Mouse (Mus musculus) hindbrain, postnatal 0 days (tissue): ENCODE measurements around the gene Trim12c. TPM values are rescaled to one million over a fixed set of nuclear protein-coding genes. Genes with fewer than 3 reads are reported as not detected.

Experiments
- ATAC-seq: fragments of 200-750 bp; cut with Nextera tagmentation; 2 replicates; pipeline ENCODE4 v1.8.0; 2017; ENCODE audit warnings: mild to moderate bottlenecking, moderate TSS enrichment, moderate library complexity
- DNase-seq: peaks from one replicate; pipeline ENCODE4 v3.0.0-alpha.2; 2015; ENCODE audit warnings: low spot score
- H3K27ac ChIP-seq: fragments of 300-500 bp; sonication (generic); 2 replicates; pipeline ENCODE4 v1.5.1; 2014; ENCODE audit warnings: mild to moderate bottlenecking
- H3K27me3 ChIP-seq: fragments of 300-500 bp; sonication (generic); 2 replicates; pipeline ENCODE4 v1.6.1; 2014; ENCODE audit warnings: low read length, mixed read lengths; ENCODE audit not compliant: insufficient read depth
- H3K36me3 ChIP-seq: fragments of 300-500 bp; sonication (generic); 2 replicates; pipeline ENCODE4 v1.6.1; 2014; ENCODE audit warnings: low read length, mixed read lengths; ENCODE audit not compliant: insufficient read depth
- H3K4me1 ChIP-seq: fragments of 300-500 bp; sonication (generic); 2 replicates; pipeline ENCODE4 v1.6.1; 2014; ENCODE audit warnings: antibody characterized with exemption, low read length, mixed read lengths; ENCODE audit not compliant: insufficient read depth
- H3K4me2 ChIP-seq: fragments of 300-500 bp; sonication (generic); 2 replicates; pipeline ENCODE4 v1.6.1; 2014; ENCODE audit warnings: low read depth, mild to moderate bottlenecking, low read length, moderate library complexity, mixed read lengths
- H3K4me3 ChIP-seq: fragments of 300-500 bp; sonication (generic); 2 replicates; pipeline ENCODE4 v1.5.1; 2014; ENCODE audit warnings: low read length
- H3K9ac ChIP-seq: fragments of 300-500 bp; sonication (generic); replicated peaks from 2 replicates; pipeline ENCODE4 v1.6.1; 2014; ENCODE audit warnings: mild to moderate bottlenecking, low read length, moderate library complexity, mixed read lengths
- H3K9me3 ChIP-seq: fragments of 300-500 bp; sonication (generic); 2 replicates; pipeline ENCODE4 v1.6.1; 2016; ENCODE audit warnings: low read length, mixed read lengths
- CTCF ChIP-seq: IDR thresholded peaks from 2 replicates; pipeline ENCODE4 v1.5.1; 2016; ENCODE audit warnings: antibody characterized with exemption, control low read depth, low read depth
- WGBS: fragments of 180-500 bp; shearing (Covaris S2); extraction: QIAGEN DNeasy Blood & Tissue Kit; methylation state at CpG from one replicate; pipeline ENCODE4 v1.1.7; 2014; 5-methylcytosine and 5-hydroxymethylcytosine counted together
- polyA plus RNA-seq: library from polyadenylated mRNA; unstranded; fragments of >200 nt; fragmentation: Nextera tagmentation; extraction: Ambion mirVana; gene quantifications from 2 replicates; pipeline ENCODE4 v1.2.1, GENCODE M21; 2015
- total RNA-seq: library from RNA; depleted of rRNA; stranded (reverse); fragments of >200 nt; gene quantifications from 2 replicates; pipeline ENCODE4 v1.2.3, GENCODE M21; 2014; rRNA removed

Trim12c gene
- 1.7 and 1.8 TPM in 2 replicates for total RNA-seq
- 0.61 and 0.83 TPM in 2 replicates for polyA plus RNA-seq

- Histone ChIP-seq H3K27me3 (no peaks in the 10 kb centered on the region), H3K4me2 (peak within 1 kb of the TSS; percentile 44), H3K4me1 (no peaks in the 10 kb centered on the region), H3K36me3 (no peaks in the 10 kb centered on the region), H3K4me3 (peak within 1 kb of the TSS; percentile 31), H3K9me3 (no peaks in the 10 kb centered on the region), H3K9ac (no peak within 1 kb of the TSS), H3K27ac (no peak within 1 kb of the TSS)
- 9% methylated on average over 14 of the region's 14 CpGs for WGBS
- ATAC-seq (peak; percentile 95), DNase-seq (peak; percentile 62)
- no peak for TF ChIP-seq CTCF
Observed at GRCm38 (mm10) chr7:104352717-104353599, at the start of gene Trim12c. Gene Trim12c (minus strand): TSS chr7:104353362.

- ATAC-seq (no peak), DNase-seq (no peak)
- Histone ChIP-seq H3K27ac (no peak overlapping the region), H3K4me2 (no peak overlapping the region), H3K9ac (no peak overlapping the region), H3K9me3 (no peaks in the 10 kb centered on the region), H3K27me3 (no peaks in the 10 kb centered on the region), H3K4me3 (no peak overlapping the region), H3K36me3 (no peaks in the 10 kb centered on the region), H3K4me1 (no peaks in the 10 kb centered on the region)
- no peak for TF ChIP-seq CTCF
Observed at GRCm38 (mm10) chr7:104401140-104401539, 48.0 kb upstream of the Trim12c start.

- 88% methylated on average over 1 of the region's 1 CpGs for WGBS
- no peak for TF ChIP-seq CTCF
Observed at GRCm38 (mm10) chr7:104400698-104401097, 47.5 kb upstream of the Trim12c start, which contains the start of gene Trim30c. Gene Trim30c (minus strand): TSS chr7:104400837.

GRCm38 (mm10) chr7:104398492-104398891 lies 45.3 kb upstream of the Trim12c start:
- H3K36me3 ChIP-seq, result no peaks in the 10 kb centered on the region
- no peaks in the 10 kb centered on the region for H3K9me3 ChIP-seq
- H3K4me1 ChIP-seq, result no peaks in the 10 kb centered on the region
- WGBS, result 65% methylated on average over 1 of the region's 1 CpGs
- no peak for ATAC-seq
- TF ChIP-seq CTCF, result no peak
- no peak overlapping the region for H3K9ac ChIP-seq
- H3K27me3 ChIP-seq, result no peaks in the 10 kb centered on the region
- no peak overlapping the region for H3K27ac ChIP-seq
- no peak overlapping the region for H3K4me2 ChIP-seq
- H3K4me3 ChIP-seq, result no peak overlapping the region
- no peak for DNase-seq

More at GRCm38 (mm10) chr7:104400698-104401097, 47.5 kb upstream of the Trim12c start, which contains the start of gene Trim30c:
- no peaks in the 10 kb centered on the region for H3K36me3 ChIP-seq
- H3K9me3 ChIP-seq, result no peaks in the 10 kb centered on the region
- H3K4me1 ChIP-seq, result no peaks in the 10 kb centered on the region
- no peak within 1 kb of the TSS for H3K9ac ChIP-seq
- no peak within 1 kb of the TSS for H3K27ac ChIP-seq
- H3K4me3 ChIP-seq, result no peak within 1 kb of the TSS
- ATAC-seq (no peak), DNase-seq (no peak)
- H3K27me3 ChIP-seq, result no peaks in the 10 kb centered on the region
- no peak within 1 kb of the TSS for H3K4me2 ChIP-seq

- no peak within 1 kb of the TSS for H3K9ac ChIP-seq
- H3K27me3 ChIP-seq, result no peaks in the 10 kb centered on the region
- H3K4me1 ChIP-seq, result no peaks in the 10 kb centered on the region
- H3K36me3 ChIP-seq, result no peaks in the 10 kb centered on the region
- 68% methylated on average over 1 of the region's 1 CpGs for WGBS
- no peaks in the 10 kb centered on the region for H3K9me3 ChIP-seq
- no peak within 1 kb of the TSS for H3K27ac ChIP-seq
- ATAC-seq (no peak), DNase-seq (no peak)
- no peak for TF ChIP-seq CTCF
- no peak within 1 kb of the TSS for H3K4me3 ChIP-seq
- no peak within 1 kb of the TSS for H3K4me2 ChIP-seq
Observed at GRCm38 (mm10) chr7:104369736-104370414, 16.7 kb upstream of the Trim12c start, which contains the start of gene Trim30b. Gene Trim30b (minus strand): TSS chr7:104369884.

- H3K4me2 ChIP-seq, result no peak overlapping the region
- no peak for TF ChIP-seq CTCF
- H3K4me1 ChIP-seq, result no peaks in the 10 kb centered on the region
- no peak overlapping the region for H3K4me3 ChIP-seq
- ATAC-seq (no peak), DNase-seq (no peak)
- no peak overlapping the region for H3K9ac ChIP-seq
- no peaks in the 10 kb centered on the region for H3K27me3 ChIP-seq
- H3K36me3 ChIP-seq, result no peaks in the 10 kb centered on the region
- no peaks in the 10 kb centered on the region for H3K9me3 ChIP-seq
- H3K27ac ChIP-seq, result no peak overlapping the region
Observed at GRCm38 (mm10) chr7:104366339-104366738, 13.2 kb upstream of the Trim12c start.
